Mouse (Mus musculus): ENCODE measurements around the gene Mogs.

DNA sequence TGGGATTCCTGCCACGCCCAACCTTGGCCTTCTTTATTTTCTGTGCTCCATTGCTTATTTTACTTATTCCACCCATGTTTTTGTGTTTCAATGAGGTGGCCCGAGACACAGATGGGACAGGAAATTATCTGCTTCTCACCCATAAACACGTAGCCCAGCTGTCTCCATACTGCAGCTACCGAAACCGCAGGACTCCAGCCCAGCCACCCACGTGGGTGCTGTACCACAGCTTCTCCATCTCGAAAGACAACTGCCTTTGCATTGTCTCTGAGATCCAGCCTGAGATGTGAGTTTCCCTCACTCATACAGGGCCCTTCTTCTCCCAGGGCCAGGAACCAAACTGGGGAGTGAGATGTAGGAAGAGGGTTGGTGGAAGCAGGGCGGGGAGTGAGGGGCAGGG lies 49.3 kb upstream of the Mogs start:
- TF ChIP-seq POLR2A (IDR thresholded peaks at IDR 0.05; ENCODE audit: insufficient read depth, low read length) (no peak), CTCF (IDR thresholded peaks at IDR 0.05; ENCODE audit: low read depth, low read length) (no peak), EP300 (IDR thresholded peaks at IDR 0.05; ENCODE audit: insufficient read depth, low read depth, low read length) (no peak)

Measured in ES-Bruce4 (cell line).